Comparison of ENCODE assay signal across 22 mouse cellular contexts in the genomic region with DNA sequence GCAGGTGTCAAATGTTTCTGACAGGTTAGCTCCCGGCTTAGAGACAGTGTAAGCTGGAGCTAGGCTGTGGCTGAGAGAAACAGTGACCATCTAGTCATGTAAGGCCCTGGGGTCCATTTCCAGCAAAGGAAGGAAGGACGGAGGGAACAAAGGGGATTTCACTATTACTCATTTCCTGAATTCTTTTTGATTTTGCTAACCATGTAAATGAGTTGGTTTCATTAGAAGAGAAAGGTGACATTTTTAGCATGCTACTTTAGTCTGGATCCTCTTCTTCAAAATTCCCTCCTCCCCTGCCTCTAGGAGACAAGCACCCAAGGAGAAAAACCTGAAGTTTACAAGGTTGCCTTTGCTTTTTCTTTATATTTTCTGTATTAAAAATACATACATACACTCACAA.
A peak's percentile ranks its signal among the peaks of the same experiment; 100 is the strongest.
DNase-seq lines count a peak whose midpoint lies in the region; ATAC-seq and TF ChIP-seq lines count a peak whose summit lies in the region.
"Had no signal": no experiment of that assay in that cellular context is flagged by ENCODE, and none has a peak within 500 bp of the region (broad histone marks: within the 10 kb centered on the region; RNA-seq: fewer than 3 reads in every experiment).

No protein-coding gene starts in this region.

- intact Hi-C loops in gastrocnemius, adult 2 months (cut with DNase I): no loop called here
- intact Hi-C loops in heart, postnatal 14 days (cut with DNase I): loop anchor here (5.0 kb wide), 1 partner anchor 62 kb away; no protein-coding TSS in a partner anchor

- TF ChIP-seq CTCF in gastrocnemius, adult 2 months (IDR thresholded peaks at IDR 0.05): no peak

- no peak overlapping the region for H3K4me2 ChIP-seq in embryonic facial prominence, embryonic 13.5 days
- H3K4me2 ChIP-seq: embryonic facial prominence, embryonic 12.5 days; forebrain, embryonic 15.5 days; heart, embryonic 15.5 days; liver, embryonic 13.5 days had no signal

- peak overlapping the region; percentile 76 for H3K27ac ChIP-seq in gastrocnemius, adult 2 months
- H3K27ac ChIP-seq in embryonic facial prominence, embryonic 13.5 days: 0 out of 2 replicates have a peak overlapping the region, but pooled peaks have one; percentile 22
- H3K27ac ChIP-seq: embryonic facial prominence, embryonic 12.5 days; forebrain, embryonic 15.5 days; liver, embryonic 13.5 days; stomach, postnatal 0 days had no signal

- no peaks in the 10 kb centered on the region for H3K27me3 ChIP-seq in embryonic facial prominence, embryonic 13.5 days
- H3K27me3 ChIP-seq: embryonic facial prominence, embryonic 12.5 days; forebrain, embryonic 15.5 days; heart, embryonic 15.5 days; liver, embryonic 13.5 days had no signal

- no peak overlapping the region for H3K9ac ChIP-seq in embryonic facial prominence, embryonic 13.5 days
- H3K9ac ChIP-seq: embryonic facial prominence, embryonic 12.5 days; forebrain, embryonic 15.5 days; heart, embryonic 15.5 days; liver, embryonic 13.5 days had no signal

- H3K36me3 ChIP-seq in embryonic facial prominence, embryonic 13.5 days: 0 out of 2 replicates have a peak, but pooled peaks cover 3% of the 10 kb centered on the region

- no peak for DNase-seq in gastrocnemius, adult 2 months
- no peak for DNase-seq in gastrocnemius, postnatal 25 days
- no peak for DNase-seq in layer of hippocampus, postnatal 36 days
- no peak for DNase-seq in heart, postnatal 14 days
- DNase-seq in spleen, postnatal 4 days (ENCODE audit: low spot score in 2 of 2): no peak
- DNase-seq: adrenal gland, adult 2 months; cerebellum, adult 9-10 months; gastrocnemius, postnatal 36 days; kidney, adult 8-10 months; kidney, postnatal 14 days; liver, embryonic 13.5 days; right cerebral cortex, postnatal 14 days; thymus, postnatal 14 days had no signal

- H3K9me3 ChIP-seq in embryonic facial prominence, embryonic 13.5 days: no peaks in the 10 kb centered on the region
- H3K9me3 ChIP-seq: embryonic facial prominence, embryonic 12.5 days; forebrain, embryonic 15.5 days; heart, embryonic 15.5 days; liver, embryonic 13.5 days had no signal

- H3K4me3 ChIP-seq in gastrocnemius, adult 2 months: no peak overlapping the region
- no peak overlapping the region for H3K4me3 ChIP-seq in embryonic facial prominence, embryonic 13.5 days
- H3K4me3 ChIP-seq: embryonic facial prominence, embryonic 12.5 days; forebrain, embryonic 15.5 days; heart, embryonic 15.5 days; layer of hippocampus, adult 2 months; liver, embryonic 13.5 days had no signal

- peaks cover 59% of the 10 kb centered on the region for H3K4me1 ChIP-seq in embryonic facial prominence, embryonic 13.5 days
- H3K4me1 ChIP-seq: forebrain, embryonic 15.5 days had no signal

- peak; percentile 35 for ATAC-seq in CD4-positive, CD25-positive, alpha-beta regulatory T cell, adult 4 months
- no peak for ATAC-seq in embryonic facial prominence, embryonic 13.5 days (ENCODE audit: insufficient number of reproducible peaks, insufficient read depth, low FRiP score, low TSS enrichment, low read depth)
- ATAC-seq in megakaryocyte progenitor cell, adult 5-6 weeks (replicated peaks; ENCODE audit: poor library complexity): 0 out of 2 replicates have a peak, but pooled peaks have one; percentile 13
- ATAC-seq: forebrain, embryonic 15.5 days; midbrain, embryonic 16.5 days had no signal

- WGBS in embryonic facial prominence, embryonic 13.5 days: 65% methylated on average over 2 of the region's 2 CpGs
